Mouse (Mus musculus) urinary bladder, postnatal 14 days (tissue): ENCODE measurements around the gene AU040320.

Experiments used
- DNase-seq: peaks from one replicate; pipeline ENCODE4 v3.0.0; 2021; ENCODE audit warnings: low spot score

AU040320 gene

DNA sequence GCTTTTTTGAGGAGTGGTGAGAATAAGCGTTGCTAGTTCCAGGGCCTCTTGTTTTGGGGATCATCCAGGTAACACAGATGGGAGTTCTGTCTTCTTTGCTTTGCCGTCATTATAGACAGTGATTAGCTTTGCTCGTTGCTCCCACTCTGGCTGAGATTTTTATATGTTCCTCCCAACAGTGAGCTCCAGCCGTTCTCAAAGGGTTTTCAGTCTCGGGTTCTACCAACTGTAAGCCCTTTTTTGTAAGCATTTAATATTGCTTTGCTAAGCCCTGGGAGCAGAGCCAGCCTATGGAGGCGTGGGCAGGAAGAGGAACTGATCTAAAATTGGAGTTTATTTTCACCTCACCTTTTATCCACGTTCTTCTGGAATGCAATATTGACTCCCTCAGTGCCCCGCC lies 29.7 kb downstream of the AU040320 start:
- DNase-seq, result no peak

DNA sequence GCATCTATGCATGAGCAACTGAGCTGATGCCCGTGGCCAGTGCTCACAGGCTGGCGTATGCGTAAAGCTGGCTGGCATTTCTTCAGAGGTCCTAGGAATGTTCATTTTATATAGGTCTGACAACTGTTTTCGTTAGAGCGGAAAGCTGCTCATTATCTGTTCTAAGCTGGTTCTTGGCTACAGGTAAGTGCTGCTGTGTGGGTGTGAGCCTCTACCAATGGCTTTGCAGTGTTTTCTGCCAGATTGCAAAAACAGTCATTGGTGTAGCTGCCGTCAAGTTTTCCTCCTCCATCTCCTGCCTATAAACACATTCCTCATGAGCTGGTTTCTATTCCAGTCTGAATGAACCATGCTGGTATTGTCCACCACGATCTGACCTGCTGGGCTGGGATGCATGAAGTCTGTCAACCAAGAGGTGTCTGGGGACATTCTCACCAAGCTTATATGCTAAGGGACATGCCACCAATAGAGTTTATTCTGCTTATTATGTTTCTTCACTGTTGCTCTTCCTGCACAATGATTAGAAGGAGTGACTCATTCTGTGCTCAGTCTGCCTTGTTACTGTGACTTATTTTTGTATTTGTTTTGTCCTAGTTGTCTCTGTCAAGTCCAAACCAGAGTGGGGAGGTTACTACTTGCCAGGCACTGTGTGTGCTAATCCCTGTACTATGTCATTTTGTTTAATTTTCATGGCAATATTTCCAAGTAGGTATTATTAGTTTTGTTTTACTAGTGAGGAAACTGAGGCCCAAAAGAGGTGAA lies 39.2 kb downstream of the AU040320 start:
- DNase-seq, result no peak

DNA sequence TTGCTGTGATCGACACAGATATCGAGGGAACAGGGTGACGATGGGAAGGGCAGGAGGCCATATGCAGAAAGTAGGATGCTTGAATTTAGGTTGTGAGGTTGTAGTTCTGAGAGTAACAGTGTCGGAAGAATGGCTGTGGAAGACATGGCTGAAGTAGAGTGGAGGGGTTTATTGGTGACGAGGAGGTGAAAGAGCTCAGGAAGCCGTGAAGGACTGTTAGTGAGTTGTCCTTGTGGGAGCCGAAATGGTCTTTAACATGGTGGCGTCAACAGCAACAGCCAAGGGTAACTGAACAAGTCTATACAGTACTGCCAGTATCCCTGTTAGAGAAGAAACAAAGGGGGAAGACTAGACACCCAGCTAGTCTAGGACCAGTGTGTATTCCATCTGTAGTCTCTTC lies 48.8 kb downstream of the AU040320 start:
- no peak for DNase-seq

DNA sequence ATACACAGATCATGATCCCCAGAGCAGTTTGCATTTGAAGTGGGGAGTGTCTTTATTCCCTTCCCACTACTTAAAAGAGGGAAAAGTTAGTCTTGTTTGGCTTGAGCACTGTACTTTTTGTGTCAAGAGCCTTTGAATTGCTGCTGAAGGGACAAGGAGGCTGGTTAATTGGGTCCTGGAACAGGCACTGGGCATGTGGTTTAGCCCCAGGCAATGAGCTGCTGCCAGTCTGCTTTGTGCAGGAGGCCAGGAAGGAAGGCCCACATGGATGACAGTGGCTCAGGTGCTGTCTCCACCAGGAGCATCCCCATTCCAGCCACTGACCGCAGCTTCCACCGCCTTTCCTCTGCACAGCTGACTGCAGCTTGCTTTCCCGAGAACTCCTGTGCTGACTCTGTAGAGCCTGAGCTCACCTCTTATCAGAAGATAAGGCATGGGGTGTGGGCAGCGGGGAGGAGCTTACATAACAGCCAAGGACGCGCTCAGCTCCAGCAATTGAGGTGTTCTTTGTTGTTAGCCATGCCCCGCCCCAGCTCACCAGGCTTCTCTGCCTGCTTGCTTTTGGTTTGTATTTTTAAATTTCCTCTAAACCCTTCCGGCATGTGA lies 50.0 kb downstream of the AU040320 start:
- peak; percentile 50 for DNase-seq

DNA sequence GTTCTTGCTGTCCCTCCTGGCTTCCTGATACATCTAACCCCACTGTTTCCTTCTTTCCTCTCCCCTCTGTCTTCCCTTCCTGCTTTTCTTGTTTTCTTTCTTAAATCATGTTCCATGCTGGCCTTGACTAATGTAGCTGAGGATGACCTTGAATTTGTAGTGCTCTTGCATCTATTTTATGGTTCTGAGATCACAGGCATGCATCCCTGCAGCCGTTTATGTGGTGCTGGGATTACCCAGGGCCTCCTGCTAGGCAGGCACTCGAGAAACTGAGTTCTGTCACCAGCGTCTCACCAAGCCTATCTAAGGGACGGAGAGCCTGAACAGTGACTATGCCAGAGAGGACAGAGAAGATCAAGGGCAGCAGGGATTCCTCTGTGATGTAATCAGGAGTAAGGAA lies 52.4 kb downstream of the AU040320 start:
- DNase-seq, result no peak

DNA sequence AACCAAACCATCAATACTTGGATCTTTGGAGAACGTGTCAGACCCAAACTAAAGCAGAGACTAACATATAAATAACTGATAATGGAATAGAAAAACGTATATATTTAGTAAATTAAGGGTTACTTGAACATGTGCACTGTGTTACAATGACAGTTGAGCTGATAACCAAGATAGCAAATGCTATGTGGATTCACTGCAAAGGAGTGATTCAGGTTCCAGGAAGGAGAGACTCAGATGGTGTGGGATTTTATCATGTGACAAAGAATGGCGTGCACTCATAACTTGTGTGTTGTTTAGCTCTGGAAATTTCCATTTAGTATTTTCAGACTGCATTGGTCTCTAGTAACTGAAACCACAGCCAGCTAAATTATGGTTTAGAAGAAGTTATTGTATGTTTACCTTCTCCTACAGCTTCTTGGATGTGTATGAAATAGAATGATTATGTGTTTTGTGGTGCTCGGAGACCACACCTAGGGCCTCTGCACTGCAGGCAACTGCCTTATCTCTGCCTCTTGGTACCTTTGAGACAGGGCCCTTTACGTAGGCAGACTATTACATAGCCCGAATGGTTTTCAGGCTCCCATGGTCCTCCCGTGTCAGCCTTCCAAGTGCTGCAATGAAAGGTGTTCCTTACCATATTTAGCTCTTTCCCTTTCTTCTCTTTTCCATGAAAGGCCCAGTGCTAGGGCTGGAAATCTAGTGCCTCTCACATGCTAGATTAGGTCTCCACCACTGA lies 53.5 kb downstream of the AU040320 start:
- no peak for DNase-seq

DNA sequence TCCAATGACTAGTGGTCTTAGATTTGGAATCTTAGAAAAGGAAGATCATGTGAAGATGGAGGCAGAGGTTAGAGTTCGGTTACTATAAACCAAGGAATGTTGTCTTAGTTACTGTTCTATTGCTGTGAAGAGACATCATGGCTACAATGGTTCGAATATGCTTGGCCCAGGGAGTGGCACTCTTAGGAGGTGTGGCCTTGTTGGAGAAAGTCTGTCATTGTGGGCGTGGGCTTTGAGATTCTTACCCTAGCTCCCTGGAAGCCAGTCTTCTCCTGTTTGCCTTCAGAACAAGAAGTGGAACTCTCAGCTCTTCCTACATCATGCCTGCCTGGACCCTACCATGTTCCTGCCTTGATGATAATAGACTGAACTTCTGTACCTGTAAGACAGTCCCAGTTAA lies 57.2 kb downstream of the AU040320 start:
- no peak for DNase-seq

DNA sequence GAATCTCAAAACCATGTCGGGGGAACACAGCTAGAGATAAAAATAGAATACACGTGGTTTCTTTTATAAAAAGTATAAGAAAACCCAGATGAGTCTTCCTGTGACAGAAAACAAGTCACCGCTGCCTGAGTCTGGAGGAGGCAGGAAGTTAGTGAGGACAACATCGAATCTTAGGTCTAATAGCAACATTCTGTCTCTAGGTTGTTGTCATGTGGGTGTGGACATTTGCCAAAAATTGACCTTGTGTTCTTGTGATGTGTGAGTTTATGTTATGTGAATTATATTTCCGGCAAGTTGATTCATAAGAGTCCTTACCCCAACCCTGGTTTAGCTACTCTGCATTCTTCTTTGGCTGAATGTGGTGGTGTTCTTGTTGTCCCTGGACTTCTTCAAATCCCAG lies 59.9 kb downstream of the AU040320 start:
- DNase-seq, result no peak

DNA sequence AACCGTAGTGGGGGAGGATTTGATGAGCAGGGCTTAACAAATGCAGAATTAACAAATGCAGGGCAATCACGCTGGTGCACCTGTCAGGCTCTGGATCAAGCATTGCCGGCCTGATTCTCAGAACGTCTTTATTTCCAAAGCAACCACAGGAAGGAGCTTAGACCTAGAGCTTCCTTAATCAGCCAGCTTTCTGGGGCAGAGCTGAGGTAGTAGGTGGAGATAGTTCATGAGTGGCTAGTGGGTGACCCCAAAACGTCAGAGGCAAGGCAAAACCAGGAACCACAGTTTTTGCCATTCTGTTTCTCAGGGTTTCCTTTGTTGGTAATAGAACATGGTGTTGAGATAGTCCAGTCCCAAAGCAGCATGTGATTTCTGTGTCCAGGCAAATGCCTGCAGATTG lies 61.5 kb downstream of the AU040320 start:
- no peak for DNase-seq

DNA sequence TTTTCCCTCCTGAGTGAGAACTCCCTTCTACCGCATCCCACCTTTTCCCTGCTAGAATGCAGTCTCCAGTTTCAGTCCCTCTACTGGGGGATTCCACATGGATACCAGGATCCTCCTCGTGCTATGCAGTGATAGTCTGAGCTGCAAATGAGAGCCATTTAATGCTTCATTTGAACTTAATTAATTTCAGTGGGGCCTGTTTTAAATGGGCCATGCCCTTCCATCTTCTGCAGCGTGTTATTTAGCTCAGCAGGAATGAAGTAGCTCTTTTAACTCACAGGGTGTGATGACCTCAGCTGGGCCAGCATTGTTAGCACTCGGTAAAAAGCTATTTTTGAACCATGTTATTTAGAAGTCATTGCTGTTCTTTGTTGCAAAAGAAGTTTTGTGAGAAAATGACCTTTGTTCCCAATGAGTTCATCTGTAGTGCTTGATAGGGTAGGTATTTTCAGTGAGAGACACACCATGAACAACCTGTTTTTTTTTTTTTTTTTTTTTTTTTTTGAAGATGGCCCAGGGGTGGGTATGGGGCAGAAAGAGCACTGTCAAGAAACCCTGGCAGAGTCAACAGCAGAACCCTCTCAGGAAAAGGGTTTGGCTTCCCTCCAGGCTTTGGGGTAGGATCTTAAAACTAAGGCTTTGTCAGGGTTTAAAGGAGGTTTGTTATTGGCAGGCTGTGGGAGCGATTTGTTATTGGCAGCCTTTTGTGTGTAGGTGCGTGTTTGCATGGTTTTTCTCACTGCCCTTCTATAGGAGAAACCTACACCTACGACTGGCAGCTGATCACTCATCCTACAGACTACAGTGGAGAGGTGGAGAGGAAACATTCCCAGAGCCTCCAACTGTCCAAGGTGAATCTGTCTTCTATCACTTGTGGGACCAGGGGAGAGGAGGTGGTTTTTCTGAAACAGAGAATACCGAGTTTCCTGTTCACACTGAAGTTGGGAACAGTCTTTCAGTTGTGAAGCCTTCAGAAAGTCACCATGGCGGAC lies 69.8 kb downstream of the AU040320 start:
- DNase-seq, result no peak

DNA sequence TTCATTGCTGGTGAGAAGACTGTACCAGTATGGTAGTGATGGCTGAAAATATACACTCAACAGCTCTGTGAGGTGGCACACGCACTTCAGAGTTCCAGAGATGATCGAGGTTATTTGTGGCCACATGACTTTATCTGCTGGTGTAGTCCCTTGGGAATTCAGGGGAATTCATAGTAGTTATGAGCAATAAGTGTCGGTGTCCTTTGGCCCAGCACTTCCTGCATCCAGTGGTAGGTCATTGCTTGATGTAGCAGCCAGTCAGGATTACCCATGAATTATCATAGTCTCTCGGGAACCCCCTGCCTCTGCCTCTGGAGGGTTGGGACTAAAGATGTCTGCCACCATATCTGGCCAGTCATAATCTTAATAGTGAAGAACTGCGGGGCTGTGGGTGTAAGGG lies 70.6 kb downstream of the AU040320 start:
- DNase-seq, result no peak

DNA sequence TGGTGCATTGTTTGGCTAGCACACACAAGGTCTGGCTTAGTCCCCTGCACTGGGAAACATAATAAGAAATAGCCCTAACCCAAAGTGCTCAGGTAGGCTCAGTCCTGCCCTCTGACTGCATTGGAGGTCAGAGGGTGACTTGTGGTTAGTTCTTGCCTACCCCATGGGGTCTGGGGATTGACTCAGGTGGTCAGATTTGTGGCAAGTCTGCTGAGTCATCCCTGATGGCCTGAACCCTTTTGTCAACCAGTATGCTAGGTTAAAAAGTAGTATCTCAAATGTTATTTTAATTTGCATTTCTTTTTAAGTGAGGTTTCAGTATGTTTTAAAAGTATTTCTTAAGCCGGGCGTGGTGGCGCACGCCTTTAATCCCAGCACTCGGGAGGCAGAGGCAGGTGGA lies 77.8 kb downstream of the AU040320 start:
- DNase-seq, result no peak

DNA sequence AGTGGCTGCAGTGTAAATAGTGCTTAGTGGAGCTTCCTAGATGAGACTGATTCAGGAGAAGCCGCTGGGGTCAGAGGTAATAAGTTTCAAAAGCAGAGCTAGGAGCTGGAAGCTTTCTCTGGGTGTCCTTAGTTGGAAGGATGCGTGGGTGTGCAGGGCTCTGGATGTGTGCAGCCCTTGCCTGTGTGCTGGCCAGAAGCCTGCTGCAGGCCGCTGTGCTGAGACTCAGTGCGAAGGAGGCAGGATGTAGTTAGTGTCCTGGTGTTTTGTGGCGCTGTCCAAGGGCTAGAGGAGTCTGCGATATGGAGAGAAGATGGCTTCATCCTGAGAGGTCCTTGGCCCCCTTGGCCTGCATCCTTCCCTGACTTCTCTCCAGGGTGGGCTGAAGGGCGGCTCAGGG lies 85.5 kb downstream of the AU040320 start:
- DNase-seq, result no peak

DNA sequence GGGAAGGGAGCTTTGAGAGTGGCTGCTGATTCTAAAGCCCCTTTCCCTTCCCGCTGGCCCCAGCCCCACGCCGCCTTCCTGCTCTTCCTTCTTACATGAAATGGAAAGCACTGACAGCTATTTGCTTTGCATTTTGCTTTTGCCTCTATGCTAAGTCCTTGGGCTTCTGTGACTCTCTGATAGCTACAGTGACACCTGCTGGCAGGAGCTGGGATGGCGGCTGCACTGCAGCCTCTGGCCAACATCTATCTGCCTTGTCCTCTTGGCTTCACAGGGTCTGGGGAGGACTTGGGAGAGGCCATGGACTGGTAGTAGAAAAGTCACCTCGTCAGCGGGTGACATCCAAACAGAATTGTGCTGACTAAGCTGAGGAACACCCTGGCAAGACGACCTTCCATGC lies 86.5 kb downstream of the AU040320 start:
- peak; percentile 85 for DNase-seq

DNA sequence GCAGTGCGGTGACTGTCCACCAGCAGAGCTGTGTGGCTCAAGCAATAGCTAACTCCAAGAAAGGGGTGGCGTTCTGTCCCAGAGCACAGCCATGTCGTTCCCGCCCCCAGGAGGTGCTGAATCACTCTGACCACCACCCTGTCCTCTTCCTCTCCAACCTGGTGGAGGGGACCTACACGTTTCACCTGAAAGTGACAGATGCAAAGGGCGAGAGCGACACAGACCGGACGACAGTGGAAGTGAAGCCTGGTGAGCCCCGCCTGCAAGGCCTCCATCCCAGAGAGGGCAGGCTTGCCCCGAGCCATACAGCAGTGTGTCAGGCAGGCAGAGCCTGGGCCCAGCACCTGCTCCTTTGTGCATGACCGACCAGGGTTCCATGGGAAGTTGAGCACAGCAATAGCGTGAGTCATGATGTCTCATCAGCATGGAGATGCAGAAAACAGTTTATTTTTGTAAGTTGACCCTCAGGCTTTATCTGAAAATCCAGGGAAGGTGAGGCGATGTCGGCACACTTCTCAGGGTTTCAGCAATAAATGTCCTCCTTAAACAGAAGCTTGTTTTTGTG lies 87.7 kb downstream of the AU040320 start:
- no peak for DNase-seq

DNA sequence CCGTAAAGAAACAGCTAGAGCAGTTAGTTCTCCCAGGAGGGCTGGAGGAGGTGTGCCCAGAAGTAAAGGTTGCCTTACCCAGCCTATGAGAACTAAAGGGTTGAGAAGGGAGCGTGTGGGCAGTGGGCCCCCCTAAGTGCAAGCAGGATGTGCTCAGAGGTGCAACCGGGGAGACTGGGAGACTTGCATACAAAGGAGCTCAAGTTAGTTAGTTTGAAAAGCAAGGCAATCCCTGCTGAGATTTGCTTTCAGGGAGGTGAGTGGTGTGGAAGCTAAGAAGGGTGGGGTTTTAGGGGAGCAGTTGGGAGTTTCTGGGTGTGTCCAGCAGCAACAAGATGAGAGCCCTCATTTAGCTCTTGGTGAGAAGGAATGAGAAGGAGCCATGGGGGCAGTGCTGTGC lies 89.6 kb downstream of the AU040320 start:
- DNase-seq, result no peak

DNA sequence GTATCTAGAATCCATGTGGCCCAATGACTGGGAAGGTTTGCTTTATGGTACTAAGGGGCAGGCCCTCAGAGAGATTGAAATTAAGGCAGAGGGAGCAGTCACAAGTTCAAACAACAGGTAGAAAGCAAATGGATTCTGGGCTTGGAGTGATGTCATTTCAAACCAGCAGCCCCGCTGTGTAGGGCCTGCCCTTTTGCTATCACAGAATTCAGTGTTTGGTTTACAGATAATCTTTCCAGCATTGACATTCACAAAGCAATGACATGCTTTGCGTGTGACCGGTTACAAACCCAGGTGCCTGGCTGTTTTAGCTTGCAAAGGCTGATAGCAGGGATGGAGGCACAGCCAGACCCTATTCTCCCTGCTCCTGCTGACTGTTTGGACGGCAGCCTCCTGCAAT lies 92.3 kb downstream of the AU040320 start:
- no peak for DNase-seq

DNA sequence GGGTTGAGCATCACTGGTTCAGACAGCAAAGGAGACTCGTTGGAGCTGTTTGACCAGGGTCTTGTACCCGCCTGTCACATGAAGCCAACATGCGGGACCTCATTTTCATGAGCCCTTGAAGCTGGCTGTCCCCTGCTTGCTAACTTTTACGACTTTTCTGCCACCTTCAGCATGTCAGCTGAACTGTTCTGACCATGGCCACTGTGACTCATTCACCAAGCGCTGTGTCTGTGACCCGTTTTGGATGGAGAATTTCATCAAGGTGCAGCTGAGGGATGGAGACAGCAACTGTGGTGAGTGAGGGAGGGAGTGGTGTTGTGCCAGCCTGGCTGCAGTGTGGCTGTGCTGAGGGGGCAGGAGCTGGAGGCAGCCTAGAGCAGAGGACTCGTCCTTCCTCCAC lies 93.6 kb downstream of the AU040320 start:
- DNase-seq, result no peak

DNA sequence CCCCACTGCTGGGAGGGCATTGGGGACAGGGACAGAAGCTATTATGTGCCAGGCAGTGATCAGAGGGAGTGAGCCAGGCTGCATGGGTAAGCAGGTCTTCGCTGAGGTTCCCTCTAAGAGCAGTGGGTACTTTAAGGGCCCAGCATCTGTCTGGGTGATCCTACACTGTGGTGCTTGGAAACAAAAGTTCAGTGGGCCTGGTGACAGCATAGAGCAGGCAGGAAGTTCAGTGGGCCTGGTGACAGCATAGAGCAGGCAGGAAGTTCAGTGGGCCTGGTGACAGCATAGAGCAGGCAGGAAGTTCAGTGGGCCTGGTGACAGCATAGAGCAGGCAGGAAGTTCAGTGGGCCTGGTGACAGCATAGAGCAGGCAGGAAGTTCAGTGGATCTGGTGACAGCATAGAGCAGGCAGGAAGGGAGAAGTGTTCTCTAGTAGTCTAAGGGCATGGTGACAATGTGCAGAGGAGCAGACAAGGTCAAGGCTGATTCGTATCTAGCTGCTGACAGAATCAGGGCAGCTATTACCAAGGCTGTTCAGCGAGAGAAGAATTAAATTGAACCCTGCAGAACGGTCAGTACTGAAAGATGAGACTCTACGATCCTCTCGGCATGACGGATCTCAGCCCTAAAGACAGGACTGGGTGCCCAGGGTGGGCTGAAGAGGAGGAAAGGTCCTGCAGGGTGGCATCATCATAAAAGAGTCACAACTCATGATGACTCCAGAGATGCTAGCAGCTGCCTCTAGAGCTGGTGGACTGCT lies 96.9 kb downstream of the AU040320 start:
- DNase-seq, result no peak

DNA sequence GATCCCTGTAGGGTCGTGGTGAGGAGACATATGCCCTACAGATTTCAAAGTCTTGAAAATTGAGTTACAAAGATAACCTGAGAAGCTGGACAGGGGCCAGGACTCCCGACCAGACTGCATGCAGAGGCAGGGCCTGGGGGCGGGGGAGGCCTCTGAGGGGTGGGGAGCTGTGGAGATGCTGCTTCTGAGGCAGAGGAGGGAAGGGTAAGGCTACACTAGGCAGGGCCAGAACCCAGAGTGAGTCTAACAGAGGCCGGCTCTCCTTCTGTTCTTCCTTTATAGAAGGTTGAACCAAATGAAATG lies 97.4 kb downstream of the AU040320 start:
- no peak for DNase-seq

DNA sequence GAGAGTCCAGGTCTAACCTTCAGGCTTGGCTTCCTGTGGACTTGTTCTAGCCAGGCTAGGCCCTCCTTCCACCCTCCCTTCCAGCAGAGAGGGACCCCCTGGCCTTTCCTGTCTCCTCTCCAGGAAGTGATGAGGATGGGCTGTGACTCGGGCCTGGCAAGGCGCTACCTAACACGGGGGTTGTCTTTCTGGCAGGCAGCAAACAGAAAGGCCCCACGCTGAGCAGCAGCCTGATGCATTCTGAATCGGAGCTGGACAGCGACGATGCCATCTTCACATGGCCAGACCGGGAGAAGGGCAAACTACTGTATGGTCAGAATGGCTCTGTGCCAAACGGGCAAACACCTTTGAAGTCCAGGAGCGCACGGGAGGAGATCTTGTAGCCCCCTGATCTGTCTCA lies 99.6 kb downstream of the AU040320 start:
- no peak for DNase-seq
